8 mouse cellular contexts compared by ENCODE assay signal in the genomic region with DNA sequence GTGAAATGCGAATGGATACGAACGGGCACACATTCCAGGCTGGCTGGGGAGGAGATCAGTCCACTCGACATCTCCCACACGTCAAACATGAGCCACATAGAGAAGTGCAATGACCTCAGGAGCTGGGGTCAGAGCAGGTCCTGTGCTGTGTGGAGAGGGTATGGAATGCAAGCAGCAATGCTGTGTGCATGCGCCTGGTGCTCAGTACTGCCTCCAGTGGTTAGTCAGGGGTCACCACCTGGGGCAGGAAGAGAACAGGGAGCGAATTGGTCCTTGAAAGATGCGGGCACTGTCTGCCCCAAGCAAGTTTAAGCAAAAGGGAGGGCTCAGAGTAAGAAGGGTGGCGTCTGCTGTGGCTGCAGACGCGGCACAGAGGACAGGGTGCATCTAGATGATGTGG. TPM values are rescaled to one million over a fixed set of nuclear protein-coding genes. Genes with fewer than 3 reads are reported as not detected.
DNase-seq lines count a peak whose midpoint lies in the region; ATAC-seq and TF ChIP-seq lines count a peak whose summit lies in the region.

No protein-coding gene starts in this region.

- 0 out of 2 replicates have a peak, but pooled peaks have one; percentile 50 for ATAC-seq in forebrain, embryonic 11.5 days (replicated peaks; ENCODE audit: low FRiP score)
- no peak for ATAC-seq in forebrain, embryonic 13.5 days
- ATAC-seq in hematopoietic stem cell, adult 5-6 weeks (replicated peaks in 1 of 2; ENCODE audit: insufficient read depth in 1 of 2, low FRiP score in 2 of 2, low TSS enrichment in 1 of 2, low read depth in 1 of 2, poor library complexity in 2 of 2, severe bottlenecking in 2 of 2) = peak; percentile 72 to 77; a peak in 3 of 4 replicates
- ATAC-seq in liver, embryonic 11.5 days (replicated peaks; ENCODE audit: low FRiP score) = peak; percentile 50; the same call in 1 of the 2 replicates
- no peak for ATAC-seq in neural tube, embryonic 11.5 days (ENCODE audit: insufficient read depth, low FRiP score, low TSS enrichment)

- H3K36me3 ChIP-seq in forebrain, embryonic 11.5 days (ENCODE audit: control insufficient read depth, insufficient read depth, low read length) = peaks cover 10% of the 10 kb centered on the region; the same call in 1 of the 2 replicates
- H3K36me3 ChIP-seq in forebrain, embryonic 13.5 days (ENCODE audit: poor library complexity, severe bottlenecking) = peaks cover 72% of the 10 kb centered on the region
- H3K36me3 ChIP-seq in C2C12 (ENCODE audit: control insufficient read depth, insufficient read depth) = peaks cover 19% of the 10 kb centered on the region
- peaks cover 32% of the 10 kb centered on the region for H3K36me3 ChIP-seq in liver, embryonic 11.5 days (ENCODE audit: control insufficient read depth, insufficient read depth, low read length)
- H3K36me3 ChIP-seq in neural tube, embryonic 11.5 days (ENCODE audit: control insufficient read depth, insufficient read depth, low read length) = peaks cover 6% of the 10 kb centered on the region

- no peak overlapping the region for H3K4me3 ChIP-seq in forebrain, embryonic 11.5 days (ENCODE audit: low read depth, low read length)
- H3K4me3 ChIP-seq in forebrain, embryonic 13.5 days = no peak overlapping the region
- no peak overlapping the region for H3K4me3 ChIP-seq in C2C12 (ENCODE audit: insufficient read depth, poor library complexity, severe bottlenecking)
- H3K4me3 ChIP-seq in liver, embryonic 11.5 days (ENCODE audit: low read depth, low read length) = no peak overlapping the region
- no peak overlapping the region for H3K4me3 ChIP-seq in neural tube, embryonic 11.5 days (ENCODE audit: low read depth, low read length)

- WGBS in forebrain, embryonic 11.5 days = 54% methylated on average over 11 of the region's 11 CpGs
- 57% methylated on average over 11 of the region's 11 CpGs for WGBS in forebrain, embryonic 13.5 days
- 66% methylated on average over 11 of the region's 11 CpGs for WGBS in liver, embryonic 11.5 days
- 60% methylated on average over 11 of the region's 11 CpGs for whole genome bisulfite sequencing in neural tube, embryonic 11.5 days

- peaks cover 2% of the 10 kb centered on the region for H3K79me2 ChIP-seq in C2C12 (ENCODE audit: control insufficient read depth, insufficient read depth)

- H3K4me1 ChIP-seq in forebrain, embryonic 11.5 days (replicated peaks; ENCODE audit: control insufficient read depth, insufficient read depth, low read length) = no peaks in the 10 kb centered on the region
- peaks cover 8% of the 10 kb centered on the region for H3K4me1 ChIP-seq in forebrain, embryonic 13.5 days
- H3K4me1 ChIP-seq in liver, embryonic 11.5 days (replicated peaks; ENCODE audit: control insufficient read depth, insufficient read depth, low read length) = peaks cover 2% of the 10 kb centered on the region; the same call in 1 of the 2 replicates
- no peaks in the 10 kb centered on the region for H3K4me1 ChIP-seq in neural tube, embryonic 11.5 days (ENCODE audit: control insufficient read depth, insufficient read depth, low read length)

- no peaks in the 10 kb centered on the region for H3K79me3 ChIP-seq in C2C12 (ENCODE audit: low read depth)

- H3K27me3 ChIP-seq in forebrain, embryonic 11.5 days (ENCODE audit: control insufficient read depth, insufficient read depth, low read length) = no peaks in the 10 kb centered on the region
- H3K27me3 ChIP-seq in forebrain, embryonic 13.5 days = no peaks in the 10 kb centered on the region
- no peaks in the 10 kb centered on the region for H3K27me3 ChIP-seq in C2C12 (ENCODE audit: control insufficient read depth, insufficient read depth, insufficient read length)
- H3K27me3 ChIP-seq in liver, embryonic 11.5 days (replicated peaks; ENCODE audit: control insufficient read depth, insufficient read depth, low read length) = no peaks in the 10 kb centered on the region
- H3K27me3 ChIP-seq in neural tube, embryonic 11.5 days (ENCODE audit: control insufficient read depth, insufficient read depth, low read length) = no peaks in the 10 kb centered on the region

- no peak for TF ChIP-seq POLR2A in brain, embryonic 14.5 days (IDR thresholded peaks at IDR 0.05; ENCODE audit: borderline replicate concordance, extremely low read depth, insufficient read depth, insufficient read length, poor library complexity, severe bottlenecking)

- TF ChIP-seq CTCF in C2C12 (IDR thresholded peaks at IDR 0.05; ENCODE audit: control insufficient read depth, insufficient read depth, insufficient read length) = peak; percentile 58
- peak; percentile 80 for TF ChIP-seq CTCF in brain, embryonic 14.5 days (IDR thresholded peaks at IDR 0.05; ENCODE audit: borderline replicate concordance, extremely low read depth, insufficient read depth, insufficient read length)

- H3K9me3 ChIP-seq in forebrain, embryonic 11.5 days (ENCODE audit: control insufficient read depth, low read length) = no peaks in the 10 kb centered on the region
- H3K9me3 ChIP-seq in forebrain, embryonic 13.5 days (replicated peaks) = no peaks in the 10 kb centered on the region; the same call in 1 of the 2 replicates
- no peaks in the 10 kb centered on the region for H3K9me3 ChIP-seq in liver, embryonic 11.5 days (ENCODE audit: control insufficient read depth, low read length)
- H3K9me3 ChIP-seq in neural tube, embryonic 11.5 days (ENCODE audit: control insufficient read depth, low read length) = no peaks in the 10 kb centered on the region

- H3ac ChIP-seq in C2C12 (ENCODE audit: control insufficient read depth, insufficient read length, low read depth) = no peak overlapping the region

- DNase-seq in forebrain, embryonic 11.5 days (ENCODE audit: low spot score) = peak; percentile 72
- peak; percentile 20 for DNase-seq in brain, embryonic 14.5 days (ENCODE audit: low read depth)
- DNase-seq in liver, embryonic 11.5 days (ENCODE audit: low spot score) = no peak
- peak; percentile 54 for DNase-seq in neural tube, embryonic 11.5 days (ENCODE audit: low spot score)
- no peak for DNase-seq in urinary bladder, postnatal 10 days (ENCODE audit: low spot score)

- H3K4me2 ChIP-seq in forebrain, embryonic 11.5 days (ENCODE audit: low read depth, low read length, severe bottlenecking) = no peak overlapping the region
- H3K4me2 ChIP-seq in forebrain, embryonic 13.5 days = no peak overlapping the region
- H3K4me2 ChIP-seq in liver, embryonic 11.5 days = no peak overlapping the region
- H3K4me2 ChIP-seq in neural tube, embryonic 11.5 days (ENCODE audit: low read depth) = no peak overlapping the region

- H3K27ac ChIP-seq in forebrain, embryonic 11.5 days (ENCODE audit: low read depth, low read length) = no peak overlapping the region
- no peak overlapping the region for H3K27ac ChIP-seq in forebrain, embryonic 13.5 days
- H3K27ac ChIP-seq in liver, embryonic 11.5 days (ENCODE audit: low read depth, low read length) = no peak overlapping the region
- no peak overlapping the region for H3K27ac ChIP-seq in neural tube, embryonic 11.5 days (ENCODE audit: low read depth, low read length)

- H3K9ac ChIP-seq in forebrain, embryonic 11.5 days (ENCODE audit: low read length) = no peak overlapping the region
- H3K9ac ChIP-seq in forebrain, embryonic 13.5 days = no peak overlapping the region
- H3K9ac ChIP-seq in liver, embryonic 11.5 days (ENCODE audit: low read depth, low read length) = no peak overlapping the region
- H3K9ac ChIP-seq in neural tube, embryonic 11.5 days (ENCODE audit: low read length) = no peak overlapping the region

RNA-seq across cellular contexts. Expression of a gene that starts 7.0 kb away (rescaled TPM):
- 45.0 and 50.9 TPM in 2 replicates for polyA plus RNA-seq in forebrain, embryonic 11.5 days (2014; fragmentation: Nextera tagmentation; extraction: Ambion mirVana)
- polyA plus RNA-seq in forebrain, embryonic 13.5 days (2015; fragmentation: Nextera tagmentation; extraction: Ambion mirVana) = 45.8 and 51.4 TPM in 2 replicates
- polyA plus RNA-seq in C2C12 (2012; fragmentation: generic; extraction: Trizol) = 78.9 TPM
- polyA plus RNA-seq in brain, embryonic 14.5 days (2012; rRNA removed) = 56.4 and 79.6 TPM in 2 replicates
- total RNA-seq in hematopoietic stem cell, adult 5-6 weeks (2017) = 37.7 and 54.7 TPM in 2 replicates
- 43.5 and 49.2 TPM in 2 replicates for polyA plus RNA-seq in liver, embryonic 11.5 days (2014; fragmentation: Nextera tagmentation; extraction: Ambion mirVana)
- polyA plus RNA-seq in neural tube, embryonic 11.5 days (2014; fragmentation: Nextera tagmentation; extraction: Ambion mirVana) = 50.8 and 58.1 TPM in 2 replicates

RNA-seq across cellular contexts. Expression of a gene that starts 7.5 kb away (rescaled TPM):
- 49.5 and 51.7 TPM in 2 replicates for polyA plus RNA-seq in forebrain, embryonic 11.5 days (2014; fragmentation: Nextera tagmentation; extraction: Ambion mirVana)
- polyA plus RNA-seq in forebrain, embryonic 13.5 days (2015; fragmentation: Nextera tagmentation; extraction: Ambion mirVana) = 59.2 and 63.6 TPM in 2 replicates
- polyA plus RNA-seq in C2C12 (2012; fragmentation: generic; extraction: Trizol) = 67.6 TPM
- polyA plus RNA-seq in brain, embryonic 14.5 days (2012; rRNA removed) = 71.3 and 98.0 TPM in 2 replicates
- total RNA-seq in hematopoietic stem cell, adult 5-6 weeks (2017) = 6.4 and 7.6 TPM in 2 replicates
- polyA plus RNA-seq in liver, embryonic 11.5 days (2014; fragmentation: Nextera tagmentation; extraction: Ambion mirVana) = 25.5 and 26.2 TPM in 2 replicates
- 36.5 and 41.5 TPM in 2 replicates for polyA plus RNA-seq in neural tube, embryonic 11.5 days (2014; fragmentation: Nextera tagmentation; extraction: Ambion mirVana)

RNA-seq across cellular contexts. Expression of a gene that starts 18.5 kb away (rescaled TPM):
- 7.3 and 10.3 TPM in 2 replicates for polyA plus RNA-seq in forebrain, embryonic 11.5 days (2014; fragmentation: Nextera tagmentation; extraction: Ambion mirVana)
- 5.1 and 5.7 TPM in 2 replicates for polyA plus RNA-seq in forebrain, embryonic 13.5 days (2015; fragmentation: Nextera tagmentation; extraction: Ambion mirVana)
- 0.04 TPM for polyA plus RNA-seq in C2C12 (2012; fragmentation: generic; extraction: Trizol)
- 48.8 and 50.3 TPM in 2 replicates for polyA plus RNA-seq in brain, embryonic 14.5 days (2012; rRNA removed)
- total RNA-seq in hematopoietic stem cell, adult 5-6 weeks (2017) = not detected in 2 replicates
- polyA plus RNA-seq in liver, embryonic 11.5 days (2014; fragmentation: Nextera tagmentation; extraction: Ambion mirVana) = 0.18 and 0.23 TPM in 2 replicates
- 9.1 and 11.8 TPM in 2 replicates for polyA plus RNA-seq in neural tube, embryonic 11.5 days (2014; fragmentation: Nextera tagmentation; extraction: Ambion mirVana)

RNA-seq across cellular contexts. Expression of a gene that starts 37.2 kb away (rescaled TPM):
- 1.5 and 1.6 TPM in 2 replicates for polyA plus RNA-seq in forebrain, embryonic 11.5 days (2014; fragmentation: Nextera tagmentation; extraction: Ambion mirVana)
- 0.94 and 1.2 TPM in 2 replicates for polyA plus RNA-seq in forebrain, embryonic 13.5 days (2015; fragmentation: Nextera tagmentation; extraction: Ambion mirVana)
- not detected for polyA plus RNA-seq in C2C12 (2012; fragmentation: generic; extraction: Trizol)
- polyA plus RNA-seq in brain, embryonic 14.5 days (2012; rRNA removed) = 18.0 and 25.0 TPM in 2 replicates
- not detected in 2 replicates for total RNA-seq in hematopoietic stem cell, adult 5-6 weeks (2017)
- polyA plus RNA-seq in liver, embryonic 11.5 days (2014; fragmentation: Nextera tagmentation; extraction: Ambion mirVana) = 0.08 TPM in 1 of 2 replicates, not detected in the other
- polyA plus RNA-seq in neural tube, embryonic 11.5 days (2014; fragmentation: Nextera tagmentation; extraction: Ambion mirVana) = 3.7 and 4.0 TPM in 2 replicates

RNA-seq across cellular contexts. Expression of a gene that starts 41.6 kb away (rescaled TPM):
- 14.7 and 15.4 TPM in 2 replicates for polyA plus RNA-seq in forebrain, embryonic 11.5 days (2014; fragmentation: Nextera tagmentation; extraction: Ambion mirVana)
- 15.8 and 16.4 TPM in 2 replicates for polyA plus RNA-seq in forebrain, embryonic 13.5 days (2015; fragmentation: Nextera tagmentation; extraction: Ambion mirVana)
- 10.9 TPM for polyA plus RNA-seq in C2C12 (2012; fragmentation: generic; extraction: Trizol)
- 9.3 and 11.5 TPM in 2 replicates for polyA plus RNA-seq in brain, embryonic 14.5 days (2012; rRNA removed)
- 24.5 and 35.9 TPM in 2 replicates for total RNA-seq in hematopoietic stem cell, adult 5-6 weeks (2017)
- 21.2 and 24.2 TPM in 2 replicates for polyA plus RNA-seq in liver, embryonic 11.5 days (2014; fragmentation: Nextera tagmentation; extraction: Ambion mirVana)
- 15.3 and 16.0 TPM in 2 replicates for polyA plus RNA-seq in neural tube, embryonic 11.5 days (2014; fragmentation: Nextera tagmentation; extraction: Ambion mirVana)

Comparison
In these comparisons a context has a peak if more than half of its experiments do, and no peak if none do; other contexts are left out.
1. ATAC-seq: peak in forebrain, embryonic 11.5 days (single experiment), hematopoietic stem cell, adult 5-6 weeks (2 of 2) and liver, embryonic 11.5 days (single experiment); none in forebrain, embryonic 13.5 days (single experiment) and neural tube, embryonic 11.5 days (single experiment).
2. DNase-seq: peak in forebrain, embryonic 11.5 days (single experiment), brain, embryonic 14.5 days (single experiment) and neural tube, embryonic 11.5 days (single experiment); none in liver, embryonic 11.5 days (single experiment) and urinary bladder, postnatal 10 days (single experiment).